Mouse (Mus musculus) testis, adult 2 months (tissue): Measurements from ENCODE around the gene Axin2.

ENCODE experiments used
- CTCF ChIP-seq: fragments of 200-500 bp; IDR thresholded peaks from 2 replicates; pipeline ENCODE4 v1.5.1; 2012; ENCODE audit warnings: low read depth, mild to moderate bottlenecking, inconsistent platforms, low read length, moderate library complexity; ENCODE audit not compliant: control insufficient read depth, insufficient read depth, insufficient replicate concordance
- POLR2A ChIP-seq: fragments of 200-500 bp; IDR thresholded peaks from 2 replicates; pipeline ENCODE4 v1.6.1; 2012; ENCODE audit warnings: low read depth, mild to moderate bottlenecking, inconsistent platforms, low read length, moderate library complexity; ENCODE audit not compliant: control insufficient read depth

DNA sequence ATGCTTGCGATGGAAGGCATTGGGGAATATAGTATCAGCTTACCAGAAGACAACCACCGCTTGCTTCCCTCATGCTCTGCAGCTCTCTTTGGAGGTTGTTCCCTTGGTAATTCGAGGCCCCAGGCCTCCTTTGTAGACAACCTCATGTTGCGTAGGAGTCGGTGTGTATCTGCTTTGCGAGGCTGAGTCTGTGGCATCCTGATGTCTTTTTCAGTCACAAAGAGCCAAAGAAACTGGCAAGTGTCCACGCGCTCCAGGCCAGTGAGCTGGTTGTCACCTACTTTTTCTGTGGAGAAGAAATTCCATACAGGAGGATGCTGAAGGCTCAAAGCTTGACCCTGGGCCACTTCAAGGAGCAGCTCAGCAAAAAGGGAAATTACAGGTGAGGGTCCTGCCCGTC is 25.5 kb downstream of the Axin2 start:
- TF ChIP-seq CTCF (no peak), POLR2A (no peak)
